Mouse (Mus musculus) kidney, embryonic 15.5 days (tissue): ENCODE measurements around the gene Ipo4. TPM values are rescaled to one million over a fixed set of nuclear protein-coding genes. Genes with fewer than 3 reads are reported as not detected.

Source experiments
- ATAC-seq: fragments of 200-750 bp; cut with Nextera tagmentation; replicated peaks from 2 replicates; pipeline ENCODE4 v1.8.0; 2017; ENCODE audit warnings: moderate TSS enrichment; ENCODE audit not compliant: low FRiP score
- H3K27ac ChIP-seq: fragments of 300-500 bp; sonication (generic); 2 replicates; pipeline ENCODE4 v1.5.1; 2015; ENCODE audit warnings: mild to moderate bottlenecking, inconsistent platforms
- H3K27me3 ChIP-seq: fragments of 300-500 bp; sonication (generic); 2 replicates; pipeline ENCODE4 v1.6.1; 2015; ENCODE audit warnings: inconsistent platforms
- H3K36me3 ChIP-seq: fragments of 300-500 bp; sonication (generic); 2 replicates; pipeline ENCODE4 v1.6.1; 2015; ENCODE audit warnings: inconsistent platforms
- H3K4me1 ChIP-seq: fragments of 300-500 bp; sonication (generic); 2 replicates; pipeline ENCODE4 v1.6.1; 2015; ENCODE audit warnings: inconsistent platforms
- H3K4me2 ChIP-seq: fragments of 300-500 bp; sonication (generic); 2 replicates; pipeline ENCODE4 v1.6.1; 2015; ENCODE audit warnings: moderate library complexity, mild to moderate bottlenecking, inconsistent platforms
- H3K4me3 ChIP-seq: fragments of 300-500 bp; sonication (generic); replicated peaks from 2 replicates; pipeline ENCODE4 v1.5.1; 2015; ENCODE audit warnings: mild to moderate bottlenecking, inconsistent platforms
- H3K9ac ChIP-seq: fragments of 300-500 bp; sonication (generic); 2 replicates; pipeline ENCODE4 v1.6.1; 2015; ENCODE audit warnings: mild to moderate bottlenecking, inconsistent platforms
- H3K9me3 ChIP-seq: fragments of 300-500 bp; sonication (generic); replicated peaks from 2 replicates; pipeline ENCODE4 v1.6.1; 2016; ENCODE audit warnings: inconsistent platforms
- WGBS: fragments of 180-500 bp; shearing (Covaris S2); methylation state at CpG from one replicate; pipeline ENCODE4 v1.1.7; 2015; ENCODE audit warnings: mixed read lengths; 5-methylcytosine and 5-hydroxymethylcytosine counted together
- polyA plus RNA-seq: library from polyadenylated mRNA; unstranded; fragments of >200 nt; fragmentation: Nextera tagmentation; extraction: Ambion mirVana; gene quantifications from 2 replicates; pipeline ENCODE4 v1.2.1, GENCODE M21; 2015

Ipo4 gene
- polyA plus RNA-seq, 1 experiment from 2014 or later, result 115 TPM

- peak; percentile 49; the same call in 1 of the 2 replicates for ATAC-seq
- WGBS, result 41% methylated on average over 22 of the region's 22 CpGs
- peak overlapping the region; percentile 24; the same call in 1 of the 2 replicates for H3K9ac ChIP-seq
These were observed 17.1 kb downstream of the Ipo4 start for GRCm38 (mm10) chr14:55618486-55619195.

GRCm38 (mm10) chr14:55617822-55618221 is 17.9 kb downstream of the Ipo4 start, which contains the start of gene Rec8:
TSS of gene Rec8 (plus strand) at chr14:55618037.
- H3K27ac ChIP-seq, result peak within 1 kb of the TSS; percentile 45; the same call in 1 of the 2 replicates
- H3K27me3 ChIP-seq, result no peaks in the 10 kb centered on the region
- peak; percentile 88 for ATAC-seq
- H3K36me3 ChIP-seq, result peaks cover 6% of the 10 kb centered on the region; the same call in 1 of the 2 replicates
- H3K9me3 ChIP-seq, result no peaks in the 10 kb centered on the region
- 22% methylated on average over 21 of the region's 21 CpGs for WGBS
- H3K4me3 ChIP-seq, result peak within 1 kb of the TSS; percentile 43
- peak within 1 kb of the TSS; percentile 24; the same call in 1 of the 2 replicates for H3K9ac ChIP-seq
- peak within 1 kb of the TSS; percentile 61 for H3K4me2 ChIP-seq
- peaks cover 12% of the 10 kb centered on the region for H3K4me1 ChIP-seq

More at GRCm38 (mm10) chr14:55618486-55619195, 17.1 kb downstream of the Ipo4 start:
- peaks cover 12% of the 10 kb centered on the region for H3K4me1 ChIP-seq
- H3K27me3 ChIP-seq, result no peaks in the 10 kb centered on the region
- peak overlapping the region; percentile 43 for H3K4me3 ChIP-seq
- peak overlapping the region; percentile 61 for H3K4me2 ChIP-seq
- H3K36me3 ChIP-seq, result peaks cover 14% of the 10 kb centered on the region; the same call in 1 of the 2 replicates
- peak overlapping the region; percentile 45; the same call in 1 of the 2 replicates for H3K27ac ChIP-seq
- no peaks in the 10 kb centered on the region for H3K9me3 ChIP-seq

GRCm38 (mm10) chr14:55616844-55617243 is 18.9 kb downstream of the Ipo4 start:
- Histone ChIP-seq H3K27me3 (no peaks in the 10 kb centered on the region), H3K36me3 (no peaks in the 10 kb centered on the region), H3K9ac (no peak overlapping the region), H3K4me3 (no peak overlapping the region), H3K27ac (0 out of 2 replicates have a peak overlapping the region, but pooled peaks have one; percentile 41), H3K9me3 (no peaks in the 10 kb centered on the region), H3K4me1 (peaks cover 12% of the 10 kb centered on the region), H3K4me2 (no peak overlapping the region)
- no peak for ATAC-seq
- WGBS, result 75% methylated on average over 2 of the region's 2 CpGs

- ATAC-seq, result no peak
- WGBS, result 44% methylated on average over 2 of the region's 2 CpGs
- no peak overlapping the region for H3K4me2 ChIP-seq
- no peaks in the 10 kb centered on the region for H3K27me3 ChIP-seq
- 0 out of 2 replicates have a peak, but pooled peaks cover under 1% of the 10 kb centered on the region for H3K36me3 ChIP-seq
- H3K9me3 ChIP-seq, result no peaks in the 10 kb centered on the region
- no peak overlapping the region for H3K9ac ChIP-seq
- H3K4me3 ChIP-seq, result no peak overlapping the region
- peaks cover 12% of the 10 kb centered on the region for H3K4me1 ChIP-seq
- no peak overlapping the region for H3K27ac ChIP-seq
These were observed 19.9 kb downstream of the Ipo4 start for GRCm38 (mm10) chr14:55615876-55616275.

GRCm38 (mm10) chr14:55614565-55615178 is 21.1 kb downstream of the Ipo4 start:
- Histone ChIP-seq H3K4me2 (no peak overlapping the region), H3K4me1 (peaks cover 12% of the 10 kb centered on the region), H3K36me3 (peaks cover 9% of the 10 kb centered on the region), H3K4me3 (no peak overlapping the region), H3K27ac (no peak overlapping the region), H3K27me3 (no peaks in the 10 kb centered on the region), H3K9me3 (no peaks in the 10 kb centered on the region), H3K9ac (no peak overlapping the region)
- 83% methylated on average over 7 of the region's 7 CpGs for WGBS
- ATAC-seq, result no peak

- H3K9ac ChIP-seq, result no peak overlapping the region
- no peak for ATAC-seq
- no peak overlapping the region for H3K4me3 ChIP-seq
- H3K27me3 ChIP-seq, result no peaks in the 10 kb centered on the region
- WGBS, result 59% methylated on average over 6 of the region's 6 CpGs
- no peaks in the 10 kb centered on the region for H3K9me3 ChIP-seq
- H3K36me3 ChIP-seq, result peaks cover 22% of the 10 kb centered on the region
- no peak overlapping the region for H3K27ac ChIP-seq
- H3K4me2 ChIP-seq, result no peak overlapping the region
- H3K4me1 ChIP-seq, result peaks cover 6% of the 10 kb centered on the region; the same call in 1 of the 2 replicates
These were observed 22.4 kb downstream of the Ipo4 start for GRCm38 (mm10) chr14:55613346-55613745.

- H3K4me3 ChIP-seq, result no peak overlapping the region
- no peak overlapping the region for H3K4me2 ChIP-seq
- no peaks in the 10 kb centered on the region for H3K27me3 ChIP-seq
- no peak for ATAC-seq
- H3K4me1 ChIP-seq, result peaks cover 16% of the 10 kb centered on the region
- no peak overlapping the region for H3K27ac ChIP-seq
- H3K9me3 ChIP-seq, result no peaks in the 10 kb centered on the region
- H3K36me3 ChIP-seq, result peaks cover 54% of the 10 kb centered on the region
- no peak overlapping the region for H3K9ac ChIP-seq
- WGBS, result 96% methylated on average over 6 of the region's 6 CpGs
These were observed 27.4 kb downstream of the Ipo4 start for GRCm38 (mm10) chr14:55608339-55608738.

- peaks cover 21% of the 10 kb centered on the region for H3K4me1 ChIP-seq
- H3K9ac ChIP-seq, result no peak overlapping the region
- H3K4me2 ChIP-seq, result no peak overlapping the region
- H3K9me3 ChIP-seq, result no peaks in the 10 kb centered on the region
- no peaks in the 10 kb centered on the region for H3K27me3 ChIP-seq
- no peak overlapping the region for H3K4me3 ChIP-seq
- no peak for ATAC-seq
- H3K36me3 ChIP-seq, result peaks cover 78% of the 10 kb centered on the region
- 91% methylated on average over 16 of the region's 16 CpGs for WGBS
- H3K27ac ChIP-seq, result no peak overlapping the region
These were observed 29.9 kb downstream of the Ipo4 start for GRCm38 (mm10) chr14:55605743-55606459.

- no peaks in the 10 kb centered on the region for H3K27me3 ChIP-seq
- H3K4me1 ChIP-seq, result peaks cover 21% of the 10 kb centered on the region
- peaks cover 81% of the 10 kb centered on the region for H3K36me3 ChIP-seq
- no peaks in the 10 kb centered on the region for H3K9me3 ChIP-seq
- peak overlapping the region; percentile 49 for H3K4me3 ChIP-seq
- H3K9ac ChIP-seq, result no peak overlapping the region
- no peak for ATAC-seq
- 86% methylated on average over 11 of the region's 11 CpGs for WGBS
- peak overlapping the region; percentile 92; the same call in 1 of the 2 replicates for H3K27ac ChIP-seq
- peak overlapping the region; percentile 69 for H3K4me2 ChIP-seq
These were observed 30.9 kb downstream of the Ipo4 start for GRCm38 (mm10) chr14:55604823-55605222.

- peak; percentile 93 for ATAC-seq
- H3K4me3 ChIP-seq, result peak overlapping the region; percentile 49
- H3K4me1 ChIP-seq, result peaks cover 21% of the 10 kb centered on the region
- WGBS, result 16% methylated on average over 19 of the region's 19 CpGs
- H3K36me3 ChIP-seq, result peaks cover 81% of the 10 kb centered on the region
- peak overlapping the region; percentile 41 for H3K9ac ChIP-seq
- peak overlapping the region; percentile 92 for H3K27ac ChIP-seq
- no peaks in the 10 kb centered on the region for H3K9me3 ChIP-seq
- H3K27me3 ChIP-seq, result no peaks in the 10 kb centered on the region
- peak overlapping the region; percentile 69 for H3K4me2 ChIP-seq
These were observed 31.9 kb downstream of the Ipo4 start for GRCm38 (mm10) chr14:55603633-55604576.

GRCm38 (mm10) chr14:55603271-55603632 is 32.5 kb downstream of the Ipo4 start, which contains the start of gene Irf9:
TSS of gene Irf9 (plus strand) at chr14:55603571.
- H3K36me3 ChIP-seq, result peaks cover 81% of the 10 kb centered on the region
- peak within 1 kb of the TSS; percentile 41 for H3K9ac ChIP-seq
- H3K27ac ChIP-seq, result peak within 1 kb of the TSS; percentile 92
- H3K4me3 ChIP-seq, result peak within 1 kb of the TSS; percentile 49
- 72% methylated on average over 7 of the region's 7 CpGs for WGBS
- peak within 1 kb of the TSS; percentile 69 for H3K4me2 ChIP-seq
- no peaks in the 10 kb centered on the region for H3K27me3 ChIP-seq
- H3K4me1 ChIP-seq, result peaks cover 21% of the 10 kb centered on the region
- peak; percentile 4; the same call in 1 of the 2 replicates for ATAC-seq
- no peaks in the 10 kb centered on the region for H3K9me3 ChIP-seq
